Mouse (Mus musculus) ES-Bruce4 (cell line): ENCODE measurements around the gene Rabep1.

Experiments
- CTCF ChIP-seq: IDR thresholded peaks from one replicate; pipeline ENCODE4 v1.8.1; 2011; ENCODE audit warnings: low read depth, low read length
- EP300 ChIP-seq: IDR thresholded peaks from 2 replicates; pipeline ENCODE4 v1.6.1; 2011; ENCODE audit warnings: low read depth, low read length; ENCODE audit not compliant: insufficient read depth

DNA sequence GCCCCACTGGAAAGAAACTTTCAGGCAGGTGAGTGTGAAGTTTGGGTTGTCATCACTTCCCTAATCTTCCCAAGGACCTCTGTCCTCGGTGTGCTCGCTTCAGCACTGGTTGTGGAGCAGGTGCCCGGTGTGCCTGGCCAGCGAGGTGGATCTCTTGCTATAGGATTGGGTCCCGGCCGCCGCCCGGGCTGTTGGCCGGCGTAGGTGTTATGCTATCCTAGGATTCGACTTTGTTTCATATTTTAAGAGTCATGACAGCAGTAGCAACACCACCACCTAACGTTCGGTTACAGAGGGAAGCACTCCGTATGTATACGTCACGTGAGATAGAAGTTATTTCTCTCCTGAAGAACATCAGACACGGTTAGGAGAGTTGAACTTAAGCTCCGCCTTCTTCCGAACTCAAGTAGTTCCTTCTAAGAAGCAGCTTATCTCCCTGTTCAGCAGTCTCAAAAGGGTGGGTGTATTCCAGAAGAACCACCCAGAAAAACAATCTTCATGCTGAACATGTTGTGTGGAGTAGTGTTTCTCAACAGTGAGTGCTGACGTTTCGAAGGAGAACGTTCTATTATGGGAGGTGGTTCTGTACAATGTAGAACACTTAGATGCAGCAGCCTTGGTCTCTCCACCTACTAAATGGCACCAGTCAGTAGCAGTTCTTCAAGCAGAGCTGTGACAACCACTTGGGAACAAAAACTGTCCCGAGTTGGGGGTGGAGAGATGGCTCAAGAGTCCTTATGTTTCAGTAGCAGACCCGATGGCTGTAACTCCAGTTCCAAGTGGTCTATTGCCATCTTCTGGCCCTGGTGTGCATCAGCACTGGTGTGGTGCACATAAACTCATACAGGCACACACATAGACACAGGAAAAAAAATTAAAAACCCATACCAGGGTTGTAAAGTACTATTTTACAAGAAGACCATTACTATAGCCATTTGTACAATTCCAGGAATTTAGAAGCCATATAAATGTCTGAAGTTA is 126.3 kb downstream of the Rabep1 start:
- peak; percentile 9 for TF ChIP-seq CTCF
- TF ChIP-seq EP300 = no peak
